Mouse (Mus musculus) neural tube, embryonic 11.5 days (tissue): ENCODE data around the gene Gpr62. TPM values are rescaled to one million over a fixed set of nuclear protein-coding genes. Genes with fewer than 3 reads are reported as not detected.

Source experiments
- ATAC-seq: fragments of 200-750 bp; cut with Nextera tagmentation; 2 replicates; pipeline ENCODE4 v1.8.0; 2017; ENCODE audit warnings: moderate number of reproducible peaks, mild to moderate bottlenecking, moderate TSS enrichment, moderate library complexity; ENCODE audit not compliant: insufficient read depth, low FRiP score, low TSS enrichment
- DNase-seq: peaks from one replicate; pipeline ENCODE4 v3.0.0-alpha.2; 2015; ENCODE audit warnings: low spot score
- H3K27ac ChIP-seq: fragments of 300-500 bp; sonication (generic); 2 replicates; pipeline ENCODE4 v1.5.1; 2014; ENCODE audit warnings: low read depth, mild to moderate bottlenecking, low read length
- H3K27me3 ChIP-seq: fragments of 300-500 bp; sonication (generic); 2 replicates; pipeline ENCODE4 v1.6.1; 2014; ENCODE audit warnings: mild to moderate bottlenecking, low read length, mixed read lengths; ENCODE audit not compliant: control insufficient read depth, insufficient read depth
- H3K36me3 ChIP-seq: fragments of 300-500 bp; sonication (generic); 2 replicates; pipeline ENCODE4 v1.6.1; 2014; ENCODE audit warnings: mild to moderate bottlenecking, low read length, moderate library complexity, mixed read lengths; ENCODE audit not compliant: control insufficient read depth, insufficient read depth
- H3K4me1 ChIP-seq: fragments of 300-500 bp; sonication (generic); 2 replicates; pipeline ENCODE4 v1.6.1; 2014; ENCODE audit warnings: low read length, mixed read lengths; ENCODE audit not compliant: control insufficient read depth, insufficient read depth
- H3K4me2 ChIP-seq: fragments of 300-500 bp; sonication (generic); 2 replicates; pipeline ENCODE4 v1.6.1; 2014; ENCODE audit warnings: low read depth, mild to moderate bottlenecking, moderate library complexity
- H3K4me3 ChIP-seq: fragments of 300-500 bp; sonication (generic); 2 replicates; pipeline ENCODE4 v1.5.1; 2014; ENCODE audit warnings: low read depth, low read length
- H3K9ac ChIP-seq: fragments of 300-500 bp; sonication (generic); 2 replicates; pipeline ENCODE4 v1.6.1; 2014; ENCODE audit warnings: mild to moderate bottlenecking, low read length
- H3K9me3 ChIP-seq: fragments of 300-500 bp; sonication (generic); 2 replicates; pipeline ENCODE4 v1.6.1; 2016; ENCODE audit warnings: low read length; ENCODE audit not compliant: control insufficient read depth
- WGBS: fragments of 180-500 bp; shearing (Covaris S2); extraction: QIAGEN DNeasy Blood & Tissue Kit; methylation state at CpG from one replicate; pipeline ENCODE4 v1.1.7; 2014; 5-methylcytosine and 5-hydroxymethylcytosine counted together
- polyA plus RNA-seq: library from polyadenylated mRNA; unstranded; fragments of >200 nt; fragmentation: Nextera tagmentation; extraction: Ambion mirVana; gene quantifications from 2 replicates; pipeline ENCODE4 v1.2.1, GENCODE M21; 2014

Gpr62 gene
- polyA plus RNA-seq, 1 experiment from 2014 or later = 0.23 TPM

DNA sequence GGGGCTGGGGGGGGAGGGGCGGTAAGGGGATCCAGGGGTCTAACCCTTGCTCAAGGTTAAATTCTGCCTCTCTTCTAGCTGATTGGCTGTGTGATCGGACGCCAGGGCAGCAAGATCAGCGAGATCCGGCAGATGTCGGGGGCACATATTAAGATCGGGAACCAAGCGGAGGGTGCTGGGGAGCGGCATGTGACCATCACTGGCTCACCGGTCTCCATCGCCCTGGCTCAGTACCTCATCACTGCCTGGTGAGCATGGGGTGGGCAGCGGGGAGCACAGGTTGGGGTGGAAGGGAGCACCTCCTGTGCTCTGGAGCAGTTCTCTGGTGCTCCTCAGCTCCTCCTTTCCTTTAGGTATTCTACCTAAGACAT, 3.3 kb downstream of the Gpr62 start:
- H3K4me3 ChIP-seq = peak overlapping the region; percentile 2; the same call in 1 of the 2 replicates
- H3K27ac ChIP-seq = no peak overlapping the region
- whole genome bisulfite sequencing = 94% methylated on average over 12 of the region's 12 CpGs
- peaks cover 37% of the 10 kb centered on the region for H3K4me1 ChIP-seq
- peaks cover 19% of the 10 kb centered on the region for H3K36me3 ChIP-seq
- ATAC-seq (no peak), DNase-seq (no peak)
- H3K9ac ChIP-seq = no peak overlapping the region
- no peaks in the 10 kb centered on the region for H3K9me3 ChIP-seq
- H3K4me2 ChIP-seq = no peak overlapping the region
- H3K27me3 ChIP-seq = peaks cover 2% of the 10 kb centered on the region; the same call in 1 of the 2 replicates

DNA sequence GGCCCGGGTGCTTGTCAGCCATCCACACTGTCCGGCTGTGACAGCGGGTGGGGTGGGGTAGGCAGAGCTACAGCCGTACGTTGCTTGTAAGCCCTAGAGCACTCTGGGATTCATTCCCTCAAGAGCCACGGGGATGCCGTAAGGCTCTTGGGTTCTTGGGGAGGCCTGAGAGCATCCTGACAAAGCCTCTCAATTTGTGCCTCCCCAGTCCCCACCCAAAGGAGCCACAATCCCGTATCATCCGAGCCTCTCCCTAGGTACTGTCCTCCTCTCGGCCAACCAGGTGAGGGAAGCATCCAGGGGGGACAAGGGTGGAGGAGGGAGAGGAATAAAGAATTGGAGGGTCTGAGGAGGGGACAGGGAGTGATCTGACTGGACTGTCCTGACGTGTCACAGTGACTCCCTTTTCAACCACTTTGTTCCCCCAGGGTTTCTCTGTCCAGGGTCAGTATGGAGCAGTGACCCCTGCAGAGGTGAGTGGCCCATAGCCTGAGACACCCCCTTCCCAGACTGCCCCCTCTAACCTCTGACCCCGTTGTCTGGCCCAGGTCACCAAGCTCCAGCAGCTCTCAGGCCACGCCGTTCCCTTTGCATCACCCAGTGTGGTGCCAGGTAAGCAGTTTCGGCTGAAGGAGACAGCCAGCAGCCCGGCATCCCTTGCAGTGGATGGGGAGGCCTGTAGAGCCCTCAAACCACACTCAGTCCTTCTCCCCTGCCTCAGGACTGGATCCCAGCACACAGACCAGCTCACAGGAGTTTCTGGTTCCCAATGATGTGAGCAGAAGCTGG, 3.9 kb downstream of the Gpr62 start:
- no peak for DNase-seq
- Histone ChIP-seq H3K4me2 (no peak overlapping the region), H3K4me3 (no peak overlapping the region; the same call in 1 of the 2 replicates), H3K9ac (no peak overlapping the region), H3K36me3 (peaks cover 19% of the 10 kb centered on the region), H3K27ac (no peak overlapping the region), H3K27me3 (peaks cover 2% of the 10 kb centered on the region; the same call in 1 of the 2 replicates), H3K4me1 (peaks cover 43% of the 10 kb centered on the region), H3K9me3 (no peaks in the 10 kb centered on the region)
- 85% methylated on average over 16 of the region's 16 CpGs for WGBS
- ATAC-seq = no peak

DNA sequence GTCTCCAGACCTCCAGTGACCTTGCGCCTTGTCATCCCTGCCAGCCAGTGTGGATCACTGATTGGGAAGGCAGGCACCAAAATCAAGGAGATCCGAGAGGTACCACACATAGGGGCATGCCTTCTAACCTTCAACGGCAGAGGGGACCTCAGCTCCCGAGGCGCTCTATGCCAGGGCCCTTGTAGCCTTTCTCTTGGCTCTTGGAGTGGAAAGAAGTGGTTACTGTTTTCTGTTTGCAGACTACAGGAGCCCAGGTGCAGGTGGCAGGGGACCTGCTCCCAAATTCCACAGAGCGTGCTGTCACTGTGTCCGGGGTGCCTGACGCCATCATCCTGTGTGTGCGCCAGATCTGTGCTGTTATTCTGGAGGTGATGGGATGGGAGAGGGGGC, 4.7 kb downstream of the Gpr62 start:
- 90% methylated on average over 9 of the region's 9 CpGs for WGBS
- H3K9me3 ChIP-seq = no peaks in the 10 kb centered on the region
- H3K4me1 ChIP-seq = peaks cover 51% of the 10 kb centered on the region
- no peak overlapping the region for H3K4me2 ChIP-seq
- ATAC-seq (no peak), DNase-seq (no peak)
- H3K27ac ChIP-seq = no peak overlapping the region
- H3K36me3 ChIP-seq = peaks cover 19% of the 10 kb centered on the region
- H3K4me3 ChIP-seq = no peak overlapping the region
- no peak overlapping the region for H3K9ac ChIP-seq
- H3K27me3 ChIP-seq = peaks cover 2% of the 10 kb centered on the region; the same call in 1 of the 2 replicates

DNA sequence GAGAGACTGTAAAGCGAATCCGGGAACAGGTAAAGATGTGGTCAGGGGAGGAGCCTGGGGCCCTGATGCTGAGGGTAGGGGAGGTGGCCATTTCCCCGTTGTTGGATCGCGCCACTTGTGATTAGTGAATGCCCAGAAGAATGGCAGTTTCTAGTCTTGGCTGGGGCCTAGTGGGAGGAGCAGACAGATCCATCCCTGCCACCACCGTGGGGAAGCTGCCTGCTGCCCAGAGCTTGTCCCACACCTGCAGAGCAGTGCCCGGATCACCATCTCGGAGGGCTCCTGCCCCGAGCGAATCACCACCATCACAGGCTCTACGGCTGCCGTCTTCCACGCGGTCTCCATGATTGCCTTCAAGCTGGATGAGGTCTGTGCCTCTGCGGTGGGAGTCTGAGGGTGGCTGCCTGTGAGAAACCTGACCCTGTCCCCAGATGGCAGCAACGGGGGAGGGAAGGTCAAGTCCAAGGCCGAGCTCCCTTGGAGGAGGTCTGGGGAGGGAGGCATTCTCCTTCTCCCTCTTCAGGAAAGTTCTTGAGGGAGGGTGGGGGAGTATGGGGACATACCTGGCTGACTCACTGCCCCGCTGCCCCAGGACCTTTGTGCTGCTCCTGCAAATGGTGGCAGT, 5.2 kb downstream of the Gpr62 start:
- WGBS = 79% methylated on average over 18 of the region's 18 CpGs
- Histone ChIP-seq H3K27me3 (peaks cover 2% of the 10 kb centered on the region; the same call in 1 of the 2 replicates), H3K4me1 (peaks cover 52% of the 10 kb centered on the region), H3K27ac (no peak overlapping the region), H3K9me3 (no peaks in the 10 kb centered on the region), H3K36me3 (peaks cover 19% of the 10 kb centered on the region), H3K4me2 (no peak overlapping the region), H3K9ac (no peak overlapping the region), H3K4me3 (no peak overlapping the region)
- ATAC-seq (no peak), DNase-seq (no peak)

DNA sequence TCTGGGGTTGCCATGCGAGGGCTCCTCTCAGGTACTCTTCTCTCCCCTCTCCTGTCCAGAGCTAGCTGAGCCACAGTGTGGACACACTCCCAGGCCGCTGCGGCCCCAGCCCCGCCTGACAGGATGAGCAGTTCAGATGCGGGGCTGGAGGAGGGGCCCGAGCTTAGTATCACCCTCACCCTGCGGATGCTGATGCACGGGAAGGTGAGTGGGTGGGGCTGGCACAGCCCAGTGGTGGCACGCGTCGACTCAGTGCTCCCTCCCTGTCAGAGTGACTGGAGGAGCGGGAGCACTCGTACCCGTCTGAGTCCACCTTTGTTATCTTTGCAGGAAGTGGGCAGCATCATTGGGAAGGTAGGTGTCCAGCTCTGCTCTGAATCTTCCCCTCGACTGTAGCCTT, 5.8 kb downstream of the Gpr62 start:
- Histone ChIP-seq H3K4me2 (no peak overlapping the region), H3K27me3 (peaks cover 2% of the 10 kb centered on the region; the same call in 1 of the 2 replicates), H3K36me3 (peaks cover 19% of the 10 kb centered on the region), H3K4me1 (peaks cover 48% of the 10 kb centered on the region), H3K9ac (no peak overlapping the region), H3K9me3 (no peaks in the 10 kb centered on the region), H3K4me3 (no peak overlapping the region), H3K27ac (no peak overlapping the region)
- ATAC-seq (no peak), DNase-seq (no peak)
- 82% methylated on average over 15 of the region's 15 CpGs for WGBS

DNA sequence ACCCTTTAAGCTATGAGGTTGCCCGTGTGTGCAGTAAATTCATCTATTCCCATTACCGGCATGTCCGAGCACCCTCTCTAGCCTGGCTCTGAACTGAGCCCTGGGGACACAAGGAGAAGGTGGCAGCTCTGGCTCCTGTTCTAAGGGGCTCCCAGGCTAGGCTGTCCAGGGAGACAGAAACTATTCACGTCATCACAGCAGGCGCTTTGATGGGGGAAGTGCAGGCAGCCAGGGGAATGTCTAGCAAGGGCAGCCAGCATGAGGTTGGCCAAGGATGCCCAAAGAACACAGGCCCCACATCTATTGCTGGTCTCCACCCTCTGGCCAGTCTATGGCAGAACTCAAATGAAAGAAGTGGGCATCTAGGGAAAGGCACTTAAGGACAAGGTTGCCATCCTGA, 7.8 kb downstream of the Gpr62 start:
- DNase-seq (no peak), ATAC-seq (no peak)
- Histone ChIP-seq H3K4me3 (no peak overlapping the region), H3K27me3 (no peaks in the 10 kb centered on the region), H3K27ac (no peak overlapping the region; the same call in 1 of the 2 replicates), H3K36me3 (peaks cover 13% of the 10 kb centered on the region), H3K9me3 (no peaks in the 10 kb centered on the region), H3K9ac (no peak overlapping the region; the same call in 1 of the 2 replicates), H3K4me1 (peaks cover 36% of the 10 kb centered on the region), H3K4me2 (peak overlapping the region; percentile 99)
- 61% methylated on average over 5 of the region's 5 CpGs for WGBS

DNA sequence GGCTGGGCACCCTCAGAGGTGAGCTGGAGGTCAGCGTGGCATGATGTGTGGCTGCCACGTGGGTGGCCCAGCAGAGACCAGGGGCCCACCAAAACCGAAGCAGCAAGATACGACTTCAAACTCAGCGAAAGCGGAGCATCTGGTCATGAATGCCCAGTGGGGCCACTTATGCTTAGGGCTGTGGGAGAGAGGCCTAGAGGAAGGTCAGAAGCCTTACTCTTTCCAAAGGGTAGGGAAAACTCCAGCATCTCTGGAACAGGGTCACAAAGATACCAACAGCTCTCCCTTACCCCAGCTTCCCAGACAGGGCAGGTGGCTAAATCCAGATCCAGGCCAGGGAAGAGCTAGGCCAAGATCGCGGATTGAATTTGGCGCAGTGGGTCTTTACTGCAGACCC, 8.6 kb downstream of the Gpr62 start:
- peak overlapping the region; percentile 96 for H3K9ac ChIP-seq
- H3K9me3 ChIP-seq = no peaks in the 10 kb centered on the region
- peak overlapping the region; percentile 99 for H3K4me2 ChIP-seq
- H3K27me3 ChIP-seq = no peaks in the 10 kb centered on the region
- H3K4me3 ChIP-seq = peak overlapping the region; percentile 90
- no peak for DNase-seq
- H3K27ac ChIP-seq = peak overlapping the region; percentile 65
- WGBS = 31% methylated on average over 9 of the region's 9 CpGs
- no peak for ATAC-seq
- peaks cover 12% of the 10 kb centered on the region for H3K36me3 ChIP-seq
- H3K4me1 ChIP-seq = peaks cover 44% of the 10 kb centered on the region

DNA sequence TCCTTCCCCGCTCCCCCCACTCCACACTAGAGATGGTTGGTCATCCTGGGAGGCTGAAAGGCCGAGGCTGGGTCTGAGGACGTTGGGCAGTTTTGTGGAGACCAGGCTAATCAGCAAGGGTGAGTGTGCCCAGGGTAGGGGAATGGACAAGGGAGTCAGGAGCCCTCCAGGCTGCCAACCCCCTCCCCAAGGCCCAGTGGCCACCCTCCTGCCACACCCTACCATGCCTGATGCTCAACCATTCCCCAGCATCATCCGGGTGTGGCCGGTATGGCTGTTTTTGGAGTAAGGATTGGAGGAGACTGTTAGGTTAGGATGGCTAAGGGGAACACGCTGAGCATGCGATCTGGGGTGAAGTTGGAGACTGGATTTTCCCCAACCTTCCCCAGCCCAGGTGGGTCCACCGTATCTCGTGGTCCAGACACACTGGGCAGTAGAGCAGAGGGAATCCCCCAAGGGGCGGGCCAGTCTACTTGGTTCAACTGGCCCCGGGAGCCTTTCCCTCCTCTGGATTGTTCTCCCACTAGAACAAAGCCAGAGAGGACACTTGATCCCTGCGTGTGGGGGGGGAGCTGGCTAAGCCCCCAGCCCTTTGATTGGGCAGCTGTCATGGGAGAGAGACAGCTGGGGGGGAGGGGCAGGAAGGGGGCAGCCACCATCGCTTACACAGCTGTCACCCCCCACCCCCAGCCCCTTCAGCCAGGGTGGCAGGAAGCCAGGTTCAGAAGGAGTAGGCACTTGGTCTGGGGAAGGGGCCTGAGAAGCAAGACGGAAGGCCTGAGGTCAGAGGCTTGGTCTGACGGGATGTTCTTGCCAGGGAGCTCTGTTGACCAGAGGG, 9.2 kb downstream of the Gpr62 start:
- Histone ChIP-seq H3K27me3 (no peaks in the 10 kb centered on the region), H3K4me1 (peaks cover 47% of the 10 kb centered on the region), H3K36me3 (peaks cover 9% of the 10 kb centered on the region), H3K9ac (peak overlapping the region; percentile 96), H3K4me3 (peak overlapping the region; percentile 90), H3K27ac (peak overlapping the region; percentile 65), H3K9me3 (no peaks in the 10 kb centered on the region), H3K4me2 (peak overlapping the region; percentile 99)
- peak; percentile 75 for DNase-seq
- 29% methylated on average over 15 of the region's 15 CpGs for WGBS
- ATAC-seq = peak; percentile 5; the same call in 1 of the 2 replicates
